Mouse (Mus musculus): ENCODE measurements around the gene Wipf3.

DNA sequence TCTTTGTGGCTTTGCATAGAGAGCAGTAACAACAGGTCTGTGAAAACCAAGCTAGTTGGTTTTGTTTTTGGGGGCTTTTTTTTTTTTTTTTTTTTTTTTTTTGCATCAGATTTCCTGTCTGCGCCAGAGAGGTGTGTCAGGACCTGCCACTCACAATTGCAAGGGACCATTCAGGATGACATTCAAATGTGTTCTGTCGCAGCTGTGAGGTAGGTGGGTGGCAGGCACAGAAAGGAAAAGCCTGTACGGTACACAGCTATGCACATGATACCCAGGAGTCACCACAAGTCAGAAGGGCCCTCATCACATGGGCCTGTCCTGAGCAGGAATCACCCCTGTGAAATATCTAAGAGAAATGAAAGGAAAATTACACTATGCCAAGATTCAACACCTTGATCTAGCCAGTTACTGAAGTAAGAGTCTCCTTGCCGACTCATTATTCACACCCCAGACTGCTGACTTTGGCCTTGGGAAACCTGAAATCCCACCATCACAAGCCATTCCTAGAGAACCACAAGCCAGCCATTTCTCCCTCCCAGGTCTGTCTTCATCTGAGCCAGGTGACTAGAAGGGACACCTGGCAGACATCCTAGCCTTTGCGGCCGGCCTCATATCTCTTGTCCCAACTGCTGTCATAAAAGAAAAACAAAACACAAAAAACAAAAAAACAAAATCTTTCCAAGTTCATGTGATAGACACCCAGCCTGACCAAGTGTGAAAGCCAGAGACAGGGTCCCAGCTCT lies 30.9 kb downstream of the Wipf3 start:
- TF ChIP-seq POLR2A (IDR thresholded peaks at IDR 0.05; ENCODE audit: insufficient read depth, low read length) = no peak
- no peak for TF ChIP-seq CTCF (IDR thresholded peaks at IDR 0.05; ENCODE audit: low read depth, low read length)
